Mouse (Mus musculus) adrenal gland, adult (tissue): ENCODE measurements around the gene Oard1.

Source experiments
- DNase-seq, 2 experiments: peaks; one replicate each; pipeline ENCODE4 v3.0.0; 2022 to 2023; ENCODE audit warnings: low spot score in 1 of 2; ENCODE audit not compliant: inconsistent age in 2 of 2

Gene Oard1

GRCm38 (mm10) chr17:48407910-48408525, 1.8 kb upstream of the Oard1 start:
- no peak for DNase-seq

- DNase-seq = peak; percentile 84 to 94
Observed at GRCm38 (mm10) chr17:48408526-48409291, 1.1 kb upstream of the Oard1 start.

GRCm38 (mm10) chr17:48410299-48410785, 528 bp downstream of the Oard1 start:
- no peak for DNase-seq

GRCm38 (mm10) chr17:48411241-48411640, 1.4 kb downstream of the Oard1 start:
- DNase-seq = peak in 1 of 2 experiments; percentile 47

- DNase-seq = no peak
Observed at GRCm38 (mm10) chr17:48416011-48416410, 6.2 kb downstream of the Oard1 start.

GRCm38 (mm10) chr17:48416425-48417195, 6.8 kb downstream of the Oard1 start:
- DNase-seq = peak in 1 of 2 experiments; percentile 70

- no peak for DNase-seq
Observed at GRCm38 (mm10) chr17:48417521-48417920, 7.7 kb downstream of the Oard1 start.

- DNase-seq = no peak
Observed at GRCm38 (mm10) chr17:48418174-48418573, 8.4 kb downstream of the Oard1 start.

- DNase-seq = no peak
Observed at GRCm38 (mm10) chr17:48418781-48419180, 9.0 kb downstream of the Oard1 start.

GRCm38 (mm10) chr17:48419571-48419970, 9.8 kb downstream of the Oard1 start:
- DNase-seq = no peak

GRCm38 (mm10) chr17:48424237-48424636, 14.4 kb downstream of the Oard1 start:
- no peak for DNase-seq

- no peak for DNase-seq
Observed at GRCm38 (mm10) chr17:48425823-48426612, 16.2 kb downstream of the Oard1 start.

- no peak for DNase-seq
Observed at GRCm38 (mm10) chr17:48426991-48427750, 17.4 kb downstream of the Oard1 start.

GRCm38 (mm10) chr17:48427852-48428530, 18.2 kb downstream of the Oard1 start:
- DNase-seq = no peak

- no peak for DNase-seq
Observed at GRCm38 (mm10) chr17:48430394-48430793, 20.6 kb downstream of the Oard1 start.

GRCm38 (mm10) chr17:48431054-48431453, 21.2 kb downstream of the Oard1 start:
- DNase-seq = no peak

GRCm38 (mm10) chr17:48432158-48432980, 22.6 kb downstream of the Oard1 start, which contains the start of gene Apobec2:
Gene Apobec2, minus strand, starts transcription at chr17:48432930.
- no peak for DNase-seq

GRCm38 (mm10) chr17:48433006-48433655, 23.3 kb downstream of the Oard1 start:
- DNase-seq = no peak
